Mouse (Mus musculus) liver, adult (tissue): ENCODE data around the gene Olfr434.
A peak's percentile ranks its signal among the peaks of the same experiment; 100 is the strongest.

Experiments
- GATA4 ChIP-seq: IDR thresholded peaks from 2 replicates; pipeline ENCODE4 v1.6.1; 2014; ENCODE audit warnings: mild to moderate bottlenecking, low read length; ENCODE audit not compliant: insufficient replicate concordance

Olfr434 gene

DNA sequence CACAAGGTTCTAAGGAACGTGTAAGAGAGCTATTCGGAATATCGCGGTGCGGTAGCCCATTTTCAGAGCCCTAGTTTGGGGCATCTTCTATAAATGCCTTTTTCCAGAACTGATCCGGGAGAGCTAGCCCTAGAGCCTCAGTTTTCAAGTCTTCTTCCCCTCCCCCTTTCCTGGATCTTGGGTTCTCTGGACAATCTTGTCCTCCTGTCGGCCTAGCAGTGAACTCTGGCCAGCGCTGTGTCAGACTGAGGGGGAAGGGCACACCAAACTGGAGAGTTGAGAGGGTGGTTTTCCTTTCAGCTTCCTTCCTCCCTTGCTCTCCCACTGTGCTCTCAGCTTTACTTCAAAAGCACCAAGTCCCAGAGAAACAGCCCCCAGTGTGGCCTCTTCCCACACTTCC lies 53.5 kb downstream of the Olfr434 start:
- TF ChIP-seq GATA4 = peak; percentile 44; the same call in 1 of the 2 replicates
